Mouse (Mus musculus) liver, embryonic 14.5 days (tissue): ENCODE results near the gene Arsg. TPM values are rescaled to one million over a fixed set of nuclear protein-coding genes. Genes with fewer than 3 reads are reported as not detected.

Experiments used
- ATAC-seq: fragments of 200-750 bp; cut with Nextera tagmentation; 2 replicates; pipeline ENCODE4 v1.8.0; 2017; ENCODE audit warnings: moderate number of reproducible peaks, mild to moderate bottlenecking, moderate library complexity; ENCODE audit not compliant: insufficient read depth
- DNase-seq, 3 experiments: peaks; one replicate each; pipeline ENCODE4 v3.0.0-alpha.2; 2012 to 2013; ENCODE audit warnings: low read depth in 3 of 3, low spot score in 3 of 3
- H3K27ac ChIP-seq: fragments of 300-500 bp; sonication (generic); 2 replicates; pipeline ENCODE4 v1.5.1; 2014; ENCODE audit warnings: moderate library complexity, mild to moderate bottlenecking, control low read depth, inconsistent platforms
- H3K27me3 ChIP-seq: fragments of 300-500 bp; sonication (generic); 2 replicates; pipeline ENCODE4 v1.6.1; 2014; ENCODE audit warnings: mild to moderate bottlenecking, low read length, moderate library complexity; ENCODE audit not compliant: control insufficient read depth, insufficient read depth
- H3K36me3 ChIP-seq: fragments of 300-500 bp; sonication (generic); replicated peaks from 2 replicates; pipeline ENCODE4 v1.6.1; 2014; ENCODE audit warnings: low read depth; ENCODE audit not compliant: control insufficient read depth, insufficient read depth
- H3K4me1 ChIP-seq, 2 experiments: fragments of 200-500 bp in 1 of 2; fragments of 300-500 bp in 1 of 2; sonication (generic) in 1 of 2; replicated peaks; 2 replicates each; pipeline ENCODE4 v1.6.1; 2012 to 2014; ENCODE audit warnings: antibody characterized with exemption in 1 of 2, inconsistent platforms in 1 of 2, low read length in 1 of 2; ENCODE audit not compliant: control insufficient read depth in 2 of 2, insufficient read depth in 2 of 2
- H3K4me2 ChIP-seq: fragments of 300-500 bp; sonication (generic); 2 replicates; pipeline ENCODE4 v1.6.1; 2014; ENCODE audit warnings: low read depth, mild to moderate bottlenecking, control low read depth, moderate library complexity
- H3K4me3 ChIP-seq, 2 experiments: fragments of 200-500 bp in 1 of 2; fragments of 300-500 bp in 1 of 2; sonication (generic) in 1 of 2; 2 replicates each; pipeline ENCODE4 v1.5.1; 2012 to 2014; ENCODE audit warnings: low read depth in 2 of 2, low read length in 2 of 2, mild to moderate bottlenecking in 2 of 2, control low read depth in 1 of 2, inconsistent platforms in 1 of 2, moderate library complexity in 1 of 2; ENCODE audit not compliant: insufficient read depth in 1 of 2
- H3K9ac ChIP-seq: fragments of 300-500 bp; sonication (generic); replicated peaks from 2 replicates; pipeline ENCODE4 v1.6.1; 2014; ENCODE audit warnings: mild to moderate bottlenecking, control low read depth, moderate library complexity
- H3K9me3 ChIP-seq: fragments of 300-500 bp; sonication (generic); 2 replicates; pipeline ENCODE4 v1.6.1; 2016; ENCODE audit warnings: low read length, mixed read lengths; ENCODE audit not compliant: control insufficient read depth
- CTCF ChIP-seq: IDR thresholded peaks from 2 replicates; pipeline ENCODE4 v1.5.1; 2016; ENCODE audit warnings: antibody characterized with exemption, low read depth, control low read depth
- EP300 ChIP-seq: IDR thresholded peaks from 2 replicates; pipeline ENCODE4 v1.6.1; 2016; ENCODE audit warnings: antibody characterized with exemption, low read depth
- WGBS: fragments of 180-500 bp; shearing (Covaris S2); extraction: QIAGEN DNeasy Blood & Tissue Kit; methylation state at CpG from one replicate; pipeline ENCODE4 v1.1.7; 2014; ENCODE audit not compliant: insufficient replicate concordance; 5-methylcytosine and 5-hydroxymethylcytosine counted together
- polyA plus RNA-seq, 2 experiments: library from polyadenylated mRNA; depleted of rRNA in 1 of 2; stranded (reverse) in 1 of 2; unstranded in 1 of 2; fragments of >200 nt; fragmentation: Nextera tagmentation in 1 of 2; extraction: Ambion mirVana in 1 of 2; gene quantifications; 2 replicates each; pipeline versions ENCODE4 v1.2.1 to v1.2.3; 2012 to 2014

The Arsg gene
- polyA plus RNA-seq, 2 experiments, result 2.3 to 3.8 TPM

- TF ChIP-seq CTCF, result no peak
- TF ChIP-seq EP300, result no peak
- Histone ChIP-seq H3K27ac (peak overlapping the region; percentile 9; the same call in 1 of the 2 replicates), H3K27me3 (no peaks in the 10 kb centered on the region), H3K36me3 (peaks cover 46% of the 10 kb centered on the region), H3K9me3 (no peaks in the 10 kb centered on the region), H3K4me3 (no peak overlapping the region), H3K4me2 (no peak overlapping the region), H3K4me1 (peaks cover 34 to 51% of the 10 kb centered on the region in 2 experiments), H3K9ac (no peak overlapping the region)
- no peak for DNase-seq
- ATAC-seq, result no peak
- 78% methylated on average over 8 of the region's 8 CpGs for WGBS
These were observed 6.2 kb upstream of the Arsg start for GRCm38 (mm10) chr11:109466987-109467386.

- Histone ChIP-seq H3K27me3 (no peaks in the 10 kb centered on the region), H3K36me3 (peaks cover 34% of the 10 kb centered on the region), H3K4me3 (no peak overlapping the region), H3K9ac (no peak overlapping the region), H3K4me1 (peaks cover 34 to 51% of the 10 kb centered on the region in 2 experiments), H3K9me3 (no peaks in the 10 kb centered on the region), H3K4me2 (peak overlapping the region; percentile 86), H3K27ac (peak overlapping the region; percentile 25; the same call in 1 of the 2 replicates)
- TF ChIP-seq EP300, result no peak
- TF ChIP-seq CTCF, result no peak
- ATAC-seq (no peak), DNase-seq (no peak)
- WGBS, result 67% methylated on average over 5 of the region's 5 CpGs
These were observed 5.0 kb upstream of the Arsg start for GRCm38 (mm10) chr11:109468133-109468532.

GRCm38 (mm10) chr11:109470170-109470569 is 3.0 kb upstream of the Arsg start:
- no peaks in the 10 kb centered on the region for H3K9me3 ChIP-seq
- H3K27ac ChIP-seq, result peak overlapping the region; percentile 89
- TF ChIP-seq CTCF, result no peak
- 0 out of 2 replicates have a peak, but pooled peaks have one; percentile 12 for TF ChIP-seq EP300
- ATAC-seq (no peak), DNase-seq (no peak)
- peaks cover 29 to 52% of the 10 kb centered on the region in 2 experiments for H3K4me1 ChIP-seq
- H3K27me3 ChIP-seq, result no peaks in the 10 kb centered on the region
- H3K4me3 ChIP-seq, result peak overlapping the region; percentile 69 to 94
- H3K36me3 ChIP-seq, result peaks cover 18% of the 10 kb centered on the region
- peak overlapping the region; percentile 86 for H3K4me2 ChIP-seq
- WGBS, result 15% methylated on average over 9 of the region's 9 CpGs
- peak overlapping the region; percentile 99 for H3K9ac ChIP-seq

DNA sequence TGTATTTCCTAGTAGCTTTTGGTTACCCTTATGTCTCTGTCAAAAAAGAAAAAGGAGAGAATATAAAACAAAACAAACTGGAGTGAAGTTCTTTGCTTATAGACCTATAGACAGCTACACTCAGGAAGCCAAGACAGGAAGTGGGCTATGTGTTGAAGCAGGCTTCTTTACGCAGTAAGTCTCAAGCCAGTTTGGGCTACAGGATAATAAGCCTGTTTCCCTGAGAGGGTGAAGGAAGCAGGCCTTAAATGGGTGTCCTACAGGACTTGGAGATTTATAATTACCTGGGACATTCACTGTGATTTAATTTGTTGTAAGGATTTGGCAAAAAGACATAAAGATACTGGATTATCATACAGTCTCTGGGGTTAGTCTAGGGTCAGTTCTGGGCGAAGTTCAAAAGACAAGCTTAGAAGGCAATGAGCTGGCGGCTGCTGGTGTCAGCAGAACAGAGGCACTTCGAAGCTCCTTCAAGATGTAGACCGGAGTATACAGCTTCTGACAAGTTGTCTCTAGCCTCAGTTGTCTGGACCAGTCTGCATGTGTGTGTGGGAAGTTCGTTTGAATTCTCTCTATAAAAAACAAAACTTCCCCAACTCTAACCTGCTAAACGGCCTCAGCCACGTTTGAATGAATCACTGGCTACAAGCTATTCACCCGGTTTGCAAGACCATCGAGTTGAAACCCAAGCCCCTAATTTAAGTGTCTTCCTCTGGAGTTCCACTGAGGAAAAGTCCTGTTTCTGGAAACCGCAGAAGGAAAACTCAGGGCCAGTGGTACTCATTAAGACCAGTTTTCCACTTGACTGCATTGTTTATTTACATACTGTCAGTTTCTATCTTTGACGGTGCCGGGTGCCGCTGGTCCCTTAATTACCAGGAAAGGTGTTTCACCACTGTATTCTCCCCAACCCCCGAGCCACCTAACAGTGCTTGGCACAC is 2.0 kb upstream of the Arsg start:
- peak overlapping the region; percentile 69 to 94 for H3K4me3 ChIP-seq
- H3K9ac ChIP-seq, result peak overlapping the region; percentile 99
- peak overlapping the region; percentile 86 for H3K4me2 ChIP-seq
- H3K27me3 ChIP-seq, result no peaks in the 10 kb centered on the region
- no peak for DNase-seq
- TF ChIP-seq EP300, result no peak
- no peak for TF ChIP-seq CTCF
- WGBS, result 12% methylated on average over 15 of the region's 15 CpGs
- peaks cover 29 to 44% of the 10 kb centered on the region in 2 experiments for H3K4me1 ChIP-seq
- H3K36me3 ChIP-seq, result peaks cover 15% of the 10 kb centered on the region
- ATAC-seq, result no peak
- H3K27ac ChIP-seq, result peak overlapping the region; percentile 89
- no peaks in the 10 kb centered on the region for H3K9me3 ChIP-seq

DNA sequence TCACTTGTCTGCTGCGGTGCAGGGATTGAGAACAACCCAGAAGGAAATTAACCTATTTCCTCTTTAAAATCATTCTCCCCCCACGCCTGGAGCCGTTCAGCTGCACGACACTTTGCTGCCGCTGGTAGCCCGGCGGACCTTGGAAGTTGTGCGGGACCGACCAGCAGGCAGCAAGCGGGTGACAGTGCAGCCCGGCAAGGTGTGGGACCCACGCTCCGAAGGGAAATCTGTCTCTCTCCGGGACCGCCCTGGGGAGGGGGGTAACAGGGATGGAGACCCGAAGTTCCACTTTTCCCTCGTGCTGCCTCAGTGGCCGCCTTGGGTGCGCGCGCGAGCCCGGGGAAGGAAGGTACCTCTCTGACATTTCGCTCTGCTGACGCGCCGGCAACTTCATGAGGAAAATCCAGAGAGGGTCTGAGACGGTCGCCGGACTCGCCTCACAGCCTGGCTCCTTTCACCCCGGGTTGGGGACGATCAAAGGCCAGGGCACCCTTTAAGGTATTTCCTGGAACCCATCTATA is 943 bp upstream of the Arsg start:
- no peaks in the 10 kb centered on the region for H3K27me3 ChIP-seq
- peaks cover 8% of the 10 kb centered on the region for H3K36me3 ChIP-seq
- ATAC-seq (no peak), DNase-seq (no peak)
- peak overlapping the region; percentile 89 for H3K27ac ChIP-seq
- peak overlapping the region; percentile 86 for H3K4me2 ChIP-seq
- H3K9me3 ChIP-seq, result no peaks in the 10 kb centered on the region
- peaks cover 34 to 50% of the 10 kb centered on the region in 2 experiments for H3K4me1 ChIP-seq
- H3K4me3 ChIP-seq, result peak overlapping the region; percentile 69 to 94
- H3K9ac ChIP-seq, result peak overlapping the region; percentile 99
- TF ChIP-seq CTCF, result 0 out of 2 replicates have a peak, but pooled peaks have one; percentile 14
- peak; percentile 28; the same call in 1 of the 2 replicates for TF ChIP-seq EP300
- under 1% methylated on average over 33 of the region's 33 CpGs for WGBS
